Mouse (Mus musculus): ENCODE data around the gene Prkag1. TPM values are rescaled to one million over a fixed set of nuclear protein-coding genes. Genes with fewer than 3 reads are reported as not detected.
A peak's percentile ranks its signal among the peaks of the same experiment; 100 is the strongest.

Gene Prkag1
- polyA plus RNA-seq, 1 experiment from 2014 or later, result 56.2 TPM

- H3K9ac ChIP-seq (ENCODE audit: low read length), result no peak overlapping the region
- 82% methylated on average over 16 of the region's 16 CpGs for WGBS
- H3K9me3 ChIP-seq (ENCODE audit: control insufficient read depth, low read length), result no peaks in the 10 kb centered on the region
- H3K27me3 ChIP-seq (ENCODE audit: control insufficient read depth, insufficient read depth, low read length), result no peaks in the 10 kb centered on the region
- H3K4me1 ChIP-seq (replicated peaks; ENCODE audit: control insufficient read depth, insufficient read depth), result no peaks in the 10 kb centered on the region
- no peak for ATAC-seq (ENCODE audit: low FRiP score, low TSS enrichment)
- H3K4me2 ChIP-seq (replicated peaks; ENCODE audit: low read depth), result no peak overlapping the region
- no peak overlapping the region for H3K4me3 ChIP-seq (ENCODE audit: low read depth, low read length)
- no peak overlapping the region for H3K27ac ChIP-seq (replicated peaks)
- H3K36me3 ChIP-seq (ENCODE audit: control insufficient read depth, insufficient read depth, low read length), result peaks cover 73% of the 10 kb centered on the region
- TF ChIP-seq EP300 (optimal IDR thresholded peaks at IDR 0.05), result no peak
- TF ChIP-seq CTCF (IDR thresholded peaks at IDR 0.05; ENCODE audit: low read depth), result no peak
- DNase-seq (ENCODE audit: low spot score), result no peak
These were observed 22.9 kb upstream of the Prkag1 start for GRCm38 (mm10) chr15:98854214-98854613.

- Histone ChIP-seq H3K27ac (replicated peaks) (no peak overlapping the region), H3K9ac (ENCODE audit: low read length) (no peak overlapping the region), H3K9me3 (ENCODE audit: control insufficient read depth, low read length) (no peaks in the 10 kb centered on the region), H3K4me1 (replicated peaks; ENCODE audit: control insufficient read depth, insufficient read depth) (no peaks in the 10 kb centered on the region), H3K36me3 (ENCODE audit: control insufficient read depth, insufficient read depth, low read length) (peaks cover 72% of the 10 kb centered on the region), H3K4me3 (ENCODE audit: low read depth, low read length) (no peak overlapping the region), H3K4me2 (replicated peaks; ENCODE audit: low read depth) (no peak overlapping the region), H3K27me3 (ENCODE audit: control insufficient read depth, insufficient read depth, low read length) (no peaks in the 10 kb centered on the region)
- TF ChIP-seq EP300 (optimal IDR thresholded peaks at IDR 0.05) (no peak), CTCF (IDR thresholded peaks at IDR 0.05; ENCODE audit: low read depth) (no peak)
- 91% methylated on average over 28 of the region's 28 CpGs for WGBS
- DNase-seq (ENCODE audit: low spot score), result no peak
- ATAC-seq (ENCODE audit: low FRiP score, low TSS enrichment), result 0 out of 2 replicates have a peak, but pooled peaks have one; percentile 13
These were observed 22.0 kb upstream of the Prkag1 start for GRCm38 (mm10) chr15:98853161-98853937.

- ATAC-seq (ENCODE audit: low FRiP score, low TSS enrichment), result 0 out of 2 replicates have a peak, but pooled peaks have one; percentile 14
- H3K36me3 ChIP-seq (ENCODE audit: control insufficient read depth, insufficient read depth, low read length), result peaks cover 72% of the 10 kb centered on the region
- 84% methylated on average over 9 of the region's 9 CpGs for WGBS
- no peak overlapping the region for H3K27ac ChIP-seq (replicated peaks)
- H3K9ac ChIP-seq (ENCODE audit: low read length), result no peak overlapping the region
- DNase-seq (ENCODE audit: low spot score), result no peak
- no peaks in the 10 kb centered on the region for H3K4me1 ChIP-seq (replicated peaks; ENCODE audit: control insufficient read depth, insufficient read depth)
- H3K9me3 ChIP-seq (ENCODE audit: control insufficient read depth, low read length), result no peaks in the 10 kb centered on the region
- no peak overlapping the region for H3K4me3 ChIP-seq (ENCODE audit: low read depth, low read length)
- no peak for TF ChIP-seq CTCF (IDR thresholded peaks at IDR 0.05; ENCODE audit: low read depth)
- TF ChIP-seq EP300 (optimal IDR thresholded peaks at IDR 0.05), result no peak
- no peak overlapping the region for H3K4me2 ChIP-seq (replicated peaks; ENCODE audit: low read depth)
- H3K27me3 ChIP-seq (ENCODE audit: control insufficient read depth, insufficient read depth, low read length), result no peaks in the 10 kb centered on the region
These were observed 21.4 kb upstream of the Prkag1 start for GRCm38 (mm10) chr15:98852733-98853132.

- Histone ChIP-seq H3K9me3 (ENCODE audit: control insufficient read depth, low read length) (no peaks in the 10 kb centered on the region), H3K4me1 (replicated peaks; ENCODE audit: control insufficient read depth, insufficient read depth) (no peaks in the 10 kb centered on the region), H3K4me2 (replicated peaks; ENCODE audit: low read depth) (no peak overlapping the region), H3K27me3 (ENCODE audit: control insufficient read depth, insufficient read depth, low read length) (no peaks in the 10 kb centered on the region), H3K4me3 (ENCODE audit: low read depth, low read length) (no peak overlapping the region), H3K9ac (ENCODE audit: low read length) (no peak overlapping the region), H3K27ac (replicated peaks) (no peak overlapping the region), H3K36me3 (ENCODE audit: control insufficient read depth, insufficient read depth, low read length) (peaks cover 70% of the 10 kb centered on the region)
- DNase-seq (ENCODE audit: low spot score) (no peak), ATAC-seq (ENCODE audit: low FRiP score, low TSS enrichment) (no peak)
- TF ChIP-seq EP300 (optimal IDR thresholded peaks at IDR 0.05) (no peak), CTCF (IDR thresholded peaks at IDR 0.05; ENCODE audit: low read depth) (no peak)
- 90% methylated on average over 9 of the region's 9 CpGs for WGBS
These were observed 20.8 kb upstream of the Prkag1 start for GRCm38 (mm10) chr15:98852071-98852470.

- DNase-seq (ENCODE audit: low spot score), result no peak
- no peaks in the 10 kb centered on the region for H3K9me3 ChIP-seq (ENCODE audit: control insufficient read depth, low read length)
- H3K4me1 ChIP-seq (replicated peaks; ENCODE audit: control insufficient read depth, insufficient read depth), result no peaks in the 10 kb centered on the region
- ATAC-seq (ENCODE audit: low FRiP score, low TSS enrichment), result no peak
- no peak for TF ChIP-seq CTCF (IDR thresholded peaks at IDR 0.05; ENCODE audit: low read depth)
- no peak for TF ChIP-seq EP300 (optimal IDR thresholded peaks at IDR 0.05)
- no peak overlapping the region for H3K9ac ChIP-seq (ENCODE audit: low read length)
- H3K36me3 ChIP-seq (ENCODE audit: control insufficient read depth, insufficient read depth, low read length), result peaks cover 66% of the 10 kb centered on the region
- H3K27ac ChIP-seq (replicated peaks), result no peak overlapping the region
- no peak overlapping the region for H3K4me3 ChIP-seq (ENCODE audit: low read depth, low read length)
- no peaks in the 10 kb centered on the region for H3K27me3 ChIP-seq (ENCODE audit: control insufficient read depth, insufficient read depth, low read length)
- 84% methylated on average over 21 of the region's 21 CpGs for WGBS
- no peak overlapping the region for H3K4me2 ChIP-seq (replicated peaks; ENCODE audit: low read depth)
These were observed 20.0 kb upstream of the Prkag1 start for GRCm38 (mm10) chr15:98851229-98851818.

- TF ChIP-seq CTCF (IDR thresholded peaks at IDR 0.05; ENCODE audit: low read depth) (no peak), EP300 (optimal IDR thresholded peaks at IDR 0.05) (no peak)
- DNase-seq (ENCODE audit: low spot score), result no peak
- no peaks in the 10 kb centered on the region for H3K9me3 ChIP-seq (ENCODE audit: control insufficient read depth, low read length)
- no peak overlapping the region for H3K9ac ChIP-seq (ENCODE audit: low read length)
- no peak for ATAC-seq (ENCODE audit: low FRiP score, low TSS enrichment)
- H3K27me3 ChIP-seq (ENCODE audit: control insufficient read depth, insufficient read depth, low read length), result no peaks in the 10 kb centered on the region
- H3K4me3 ChIP-seq (ENCODE audit: low read depth, low read length), result no peak overlapping the region
- no peak overlapping the region for H3K27ac ChIP-seq (replicated peaks)
- H3K4me1 ChIP-seq (replicated peaks; ENCODE audit: control insufficient read depth, insufficient read depth), result no peaks in the 10 kb centered on the region
- H3K36me3 ChIP-seq (ENCODE audit: control insufficient read depth, insufficient read depth, low read length), result peaks cover 71% of the 10 kb centered on the region
- H3K4me2 ChIP-seq (replicated peaks; ENCODE audit: low read depth), result no peak overlapping the region
- 88% methylated on average over 14 of the region's 14 CpGs for WGBS
These were observed 19.3 kb upstream of the Prkag1 start for GRCm38 (mm10) chr15:98850668-98851067.

Data from stomach, postnatal 0 days (tissue).